Mouse (Mus musculus) G1E-ER4 (cell line): Measurements from ENCODE around the gene Gpr107. TPM values are rescaled to one million over a fixed set of nuclear protein-coding genes. Genes with fewer than 3 reads are reported as not detected.

Source experiments
- GATA1 ChIP-seq: IDR thresholded peaks from one replicate; pipeline ENCODE4 v1.8.0; 2012; ENCODE audit warnings: low read length, inconsistent platforms
- polyA plus RNA-seq: library from polyadenylated mRNA; stranded (reverse); fragments of >175 nt; gene quantifications from 2 replicates; pipeline ENCODE4 v1.2.3, GENCODE M21; 2012

Gpr107 gene
- polyA plus RNA-seq, 1 experiment, result 8.7 TPM

DNA sequence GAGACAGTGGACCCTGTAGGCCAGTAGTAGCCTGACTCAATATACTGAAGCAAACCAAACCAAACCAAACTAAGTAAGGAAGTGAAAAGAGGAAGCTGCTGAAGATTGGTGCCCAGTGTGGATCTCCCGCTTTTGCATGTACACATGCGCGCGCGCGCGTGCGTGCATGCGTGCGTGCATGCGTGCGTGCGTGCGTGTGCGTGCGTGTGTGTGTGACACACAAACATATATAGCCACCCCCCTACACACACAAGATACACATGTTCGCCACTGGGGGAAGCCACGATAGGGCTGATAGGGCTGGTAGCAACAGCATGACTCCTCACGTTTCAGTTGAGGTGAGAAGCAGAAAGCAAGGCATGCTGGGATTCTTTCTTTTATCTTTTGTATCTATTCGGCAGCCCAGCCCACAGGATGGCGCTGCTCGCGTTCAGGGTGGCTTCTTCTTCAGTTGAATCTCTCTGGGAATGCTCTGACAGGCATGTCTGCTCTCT, 87.1 kb downstream of the Gpr107 start:
- no peak for TF ChIP-seq GATA1

DNA sequence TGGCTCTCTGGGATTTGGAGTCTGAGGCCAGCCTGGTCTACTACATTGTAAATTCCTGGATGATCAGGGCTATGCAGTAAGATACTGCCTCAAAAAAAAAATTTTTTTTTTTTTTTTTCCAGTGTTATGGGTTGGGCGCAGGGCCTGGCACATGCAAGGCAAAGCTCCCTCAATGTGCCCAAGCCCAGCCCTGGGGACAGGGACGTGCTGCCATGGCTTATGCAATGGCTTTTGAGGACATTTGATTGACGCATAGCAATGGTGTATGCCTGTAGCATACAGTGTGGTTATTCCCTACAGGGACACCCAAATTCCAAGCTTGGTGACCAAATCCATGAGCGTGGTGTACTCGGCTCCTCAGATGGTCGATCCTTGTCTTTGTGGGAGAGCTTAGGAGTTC, 87.7 kb downstream of the Gpr107 start:
- TF ChIP-seq GATA1, result no peak

DNA sequence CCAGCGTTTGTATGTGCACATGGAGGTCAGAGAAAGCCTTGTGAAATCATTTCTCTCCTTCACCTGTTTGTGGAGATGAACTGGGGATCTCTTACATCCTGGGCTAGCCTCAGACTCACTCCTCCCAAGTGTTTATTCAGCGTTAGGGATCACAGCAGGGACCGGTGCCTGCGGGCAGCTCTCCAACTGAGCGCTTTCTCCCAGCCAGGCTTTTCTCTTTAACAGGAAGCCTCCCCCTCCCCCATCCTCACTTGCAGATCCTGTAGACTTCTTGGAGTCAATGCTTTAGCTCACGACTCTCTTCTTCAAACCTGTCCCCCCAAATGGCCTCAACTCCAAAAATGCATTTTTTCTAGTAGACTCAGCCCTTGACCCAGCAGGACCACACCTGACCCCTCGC, 89.5 kb downstream of the Gpr107 start:
- TF ChIP-seq GATA1, result no peak

GRCm38 (mm10) chr2:31244216-31244615, 92.1 kb downstream of the Gpr107 start:
- TF ChIP-seq GATA1, result no peak

DNA sequence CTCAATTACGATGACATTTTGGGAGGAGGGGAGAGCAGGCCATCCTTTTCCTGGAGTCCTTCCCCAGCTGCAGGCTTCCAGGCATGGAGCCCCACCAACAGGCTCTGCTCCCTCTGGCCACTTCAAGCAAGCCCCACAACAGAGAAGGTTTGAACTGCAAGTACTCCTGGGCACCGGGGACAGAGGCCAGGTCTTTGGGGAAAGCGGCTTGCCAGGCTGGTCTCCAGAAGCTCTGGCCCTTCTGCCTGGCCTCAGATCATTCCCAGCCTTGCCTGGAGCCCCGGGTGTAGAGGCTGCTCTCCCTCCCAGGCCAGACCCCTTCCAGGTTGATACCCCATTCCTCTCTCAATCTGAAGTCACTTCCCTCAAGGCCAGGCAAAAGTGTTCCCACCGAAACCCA, 92.9 kb downstream of the Gpr107 start:
- TF ChIP-seq GATA1, result no peak

GRCm38 (mm10) chr2:31245491-31246141, 93.5 kb downstream of the Gpr107 start, which contains the start of gene Ncs1:
Gene Ncs1 (plus strand): TSS chr2:31245823.
- no peak for TF ChIP-seq GATA1

DNA sequence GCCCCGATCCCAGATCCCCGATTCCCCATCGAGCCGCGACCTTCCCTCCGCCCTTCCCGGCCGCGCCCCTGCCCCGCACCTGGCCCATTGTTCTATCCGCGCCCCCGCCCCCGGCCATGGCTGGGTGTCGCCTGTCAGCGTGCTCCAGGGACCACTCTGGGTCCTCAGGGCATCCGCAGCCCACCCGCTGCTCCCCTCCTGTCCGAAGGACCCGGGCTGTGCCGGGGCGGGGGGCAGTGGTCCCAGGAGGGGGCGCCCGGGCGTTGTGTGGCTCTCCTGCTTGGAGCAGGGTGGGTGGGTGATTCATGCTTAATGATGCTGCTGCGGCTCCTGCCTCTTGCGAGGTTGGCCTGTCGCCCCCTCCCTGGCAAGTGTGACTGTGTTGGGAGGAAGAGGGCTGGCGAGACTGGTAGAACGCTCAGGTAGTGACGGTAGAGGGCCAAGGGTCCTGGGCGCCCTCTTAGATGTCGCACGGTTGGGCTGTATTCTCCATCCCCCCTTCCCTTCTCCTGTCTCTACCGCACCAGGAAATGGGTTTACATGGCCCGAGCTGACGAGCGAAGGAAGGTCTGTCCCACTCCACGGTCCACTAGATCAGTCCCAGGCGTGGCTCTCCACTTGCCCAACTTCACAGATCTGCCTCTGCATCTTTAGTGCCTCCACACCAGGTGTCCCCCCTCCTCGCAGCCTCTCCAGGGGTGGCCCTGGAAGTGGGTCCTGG, 94.3 kb downstream of the Gpr107 start:
- no peak for TF ChIP-seq GATA1

DNA sequence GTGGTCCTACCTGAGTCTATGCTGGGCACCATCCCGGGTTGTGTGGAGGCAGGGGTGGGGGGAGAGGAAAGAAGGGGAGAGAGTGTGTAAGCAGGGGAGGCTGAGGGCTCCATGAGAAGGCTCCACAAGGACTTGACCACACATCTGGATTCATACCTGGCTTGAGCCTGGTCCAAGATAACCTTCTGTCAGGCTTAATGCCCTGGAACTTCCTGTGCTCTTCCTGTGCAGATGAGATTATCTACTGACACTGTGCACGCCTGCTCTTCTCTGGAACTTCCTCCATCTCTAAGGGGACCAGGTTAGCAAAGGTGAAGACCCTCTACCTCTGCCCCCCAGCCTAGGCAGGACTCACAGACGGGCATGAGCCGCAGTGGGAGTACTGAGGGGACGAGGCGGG, 96.7 kb downstream of the Gpr107 start:
- no peak for TF ChIP-seq GATA1

DNA sequence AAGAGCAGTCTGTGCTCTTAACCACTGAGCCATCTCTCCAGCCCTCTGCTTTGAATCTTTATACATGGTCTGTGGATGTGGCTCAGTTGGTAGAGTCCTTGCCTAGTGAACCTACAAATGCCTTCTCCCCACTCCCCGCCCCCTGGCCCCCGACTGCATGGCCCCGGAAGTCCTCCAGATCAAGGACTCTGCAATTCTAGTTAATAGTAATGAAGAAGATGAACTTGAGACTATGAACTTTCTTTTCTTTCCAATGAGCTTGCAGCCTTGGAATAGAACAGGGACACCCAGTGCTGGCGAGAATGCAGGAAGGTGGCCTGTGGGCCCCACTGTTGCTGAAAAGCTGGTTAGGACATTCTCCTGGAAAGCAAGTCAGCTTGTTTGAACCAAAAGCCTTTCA, 100.1 kb downstream of the Gpr107 start:
- no peak for TF ChIP-seq GATA1

DNA sequence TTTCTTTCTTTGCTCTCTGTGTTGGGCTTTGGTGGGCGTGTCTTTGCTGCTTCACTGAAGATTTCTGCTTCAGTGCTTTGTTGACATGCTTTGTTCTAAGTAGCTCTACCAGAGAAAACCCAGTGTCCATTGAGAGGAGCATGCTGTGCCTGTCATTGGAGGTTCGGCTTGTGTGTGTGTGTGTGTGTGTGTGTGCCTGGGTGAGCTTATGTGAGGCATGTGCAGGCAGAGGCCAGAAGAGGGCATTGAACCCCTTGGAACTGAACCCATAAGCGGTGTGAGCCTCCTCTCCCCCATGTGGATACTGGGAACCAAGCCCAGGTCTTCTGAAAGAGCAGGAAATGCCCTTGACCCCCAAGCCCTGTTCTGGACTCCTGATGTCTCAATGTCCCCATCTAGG, 101.3 kb downstream of the Gpr107 start:
- TF ChIP-seq GATA1, result no peak

DNA sequence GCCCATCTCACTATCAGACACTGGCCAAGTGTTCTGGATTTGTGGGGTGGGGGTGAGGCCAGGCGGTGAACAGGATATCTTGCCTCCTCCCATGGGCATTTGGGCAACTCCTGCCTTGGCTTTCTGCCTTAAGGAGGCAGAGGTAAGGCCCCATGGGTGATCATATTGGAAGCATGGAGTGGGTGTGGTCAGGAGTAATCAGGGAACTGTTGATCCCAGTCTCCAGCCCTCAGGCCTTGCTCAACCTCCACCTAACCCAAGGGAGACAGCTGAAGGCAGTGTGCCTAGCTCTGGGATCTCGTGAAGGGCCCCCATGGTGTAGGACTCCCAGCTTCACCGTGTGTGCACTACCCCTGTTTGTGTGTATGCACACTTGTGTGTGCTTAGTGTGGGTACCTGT, 102.7 kb downstream of the Gpr107 start:
- TF ChIP-seq GATA1, result no peak

- TF ChIP-seq GATA1, result no peak
These were observed 104.1 kb downstream of the Gpr107 start for GRCm38 (mm10) chr2:31255952-31256938.

- TF ChIP-seq GATA1, result no peak
These were observed 105.0 kb downstream of the Gpr107 start for GRCm38 (mm10) chr2:31257096-31257495.

- no peak for TF ChIP-seq GATA1
These were observed 106.7 kb downstream of the Gpr107 start for GRCm38 (mm10) chr2:31258609-31259366.

DNA sequence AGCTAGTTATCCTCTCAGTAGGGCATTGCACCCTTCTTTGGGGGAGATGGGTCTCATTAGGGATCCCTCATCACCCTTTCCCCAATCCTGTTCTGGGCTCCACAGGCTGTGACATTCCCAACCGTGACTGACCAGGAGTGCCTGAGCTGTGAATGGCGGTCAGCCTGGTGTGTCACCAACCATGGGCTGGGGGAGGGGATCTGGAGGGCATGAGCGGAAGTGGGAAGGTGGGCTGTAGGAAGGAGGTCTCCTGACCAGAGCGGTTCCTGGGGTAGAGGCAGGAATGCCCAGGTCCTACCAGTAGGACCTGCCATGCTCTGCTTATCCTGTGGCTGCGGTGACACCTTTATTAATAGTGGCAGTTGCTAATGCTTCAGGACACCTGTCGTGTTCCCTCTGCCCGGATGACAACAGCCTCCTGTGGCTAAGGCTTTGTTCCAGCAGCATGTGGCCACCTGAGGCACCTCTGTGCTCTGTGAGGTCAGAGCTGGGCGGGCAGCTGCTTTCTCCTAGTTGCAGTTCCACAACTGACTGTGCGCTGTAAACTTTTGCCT, 107.3 kb downstream of the Gpr107 start:
- no peak for TF ChIP-seq GATA1
